Mouse (Mus musculus): Measurements from ENCODE around the gene Platr17. TPM values are rescaled to one million over a fixed set of nuclear protein-coding genes. Genes with fewer than 3 reads are reported as not detected.
"Not testable (repeated sequence)": the region's sequence is repeated elsewhere in the genome, so short reads cannot be mapped to it uniquely, and the experiment has no call there.

Platr17 gene
- total RNA-seq, 1 experiment from 2014 or later = 1.5 TPM

GRCm38 (mm10) chr17:33901653-33902052, 3.3 kb upstream of the Platr17 start:
- ATAC-seq (replicated peaks; ENCODE audit: low read depth, poor library complexity, severe bottlenecking) = no peak

- no peak for ATAC-seq (replicated peaks; ENCODE audit: low read depth, poor library complexity, severe bottlenecking)
These were observed 2.9 kb upstream of the Platr17 start for GRCm38 (mm10) chr17:33902079-33902478.

GRCm38 (mm10) chr17:33902491-33902890, 2.4 kb upstream of the Platr17 start:
- no peak for ATAC-seq (replicated peaks; ENCODE audit: low read depth, poor library complexity, severe bottlenecking)

GRCm38 (mm10) chr17:33903911-33904651, 854 bp upstream of the Platr17 start:
- ATAC-seq (replicated peaks; ENCODE audit: low read depth, poor library complexity, severe bottlenecking) = not testable (repeated sequence)

DNA sequence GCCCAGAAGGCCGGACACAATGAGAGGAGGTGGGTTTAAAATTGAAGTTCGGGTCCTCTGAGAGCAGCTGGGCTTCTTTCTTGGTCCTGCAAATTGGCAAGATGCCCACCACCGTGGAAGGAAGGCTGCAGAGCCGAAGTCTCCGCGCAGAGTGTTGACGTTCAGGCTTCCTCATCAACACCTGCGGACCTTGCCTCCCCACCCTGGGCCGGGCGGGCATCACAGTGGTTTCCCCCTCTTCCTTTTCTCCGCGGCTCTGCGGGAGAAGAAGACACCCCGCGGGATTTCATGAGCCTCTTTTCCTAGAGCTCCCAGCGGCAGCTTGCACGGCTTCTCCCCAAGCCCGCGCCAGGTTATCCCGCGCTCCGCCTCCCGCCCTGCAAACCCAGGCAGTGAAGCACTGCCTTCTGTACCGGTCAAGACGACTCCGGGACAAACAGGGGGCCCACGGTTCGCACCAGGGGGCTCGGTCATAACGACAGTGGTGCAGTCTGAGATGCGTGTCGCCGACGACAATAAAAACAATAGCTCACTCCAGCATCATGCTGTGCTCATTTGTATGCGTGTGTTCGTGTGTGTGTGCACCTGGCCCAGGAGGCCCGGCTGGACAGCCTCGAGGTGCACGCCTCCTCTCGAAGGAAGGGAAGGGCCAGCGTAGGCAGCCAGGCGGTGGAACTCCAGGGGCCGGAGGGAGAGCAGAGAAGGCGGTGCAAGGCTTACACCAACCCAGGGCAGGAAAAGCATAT, 3.6 kb downstream of the Platr17 start:
- peak; percentile 6 for ATAC-seq (replicated peaks; ENCODE audit: low read depth, poor library complexity, severe bottlenecking)

DNA sequence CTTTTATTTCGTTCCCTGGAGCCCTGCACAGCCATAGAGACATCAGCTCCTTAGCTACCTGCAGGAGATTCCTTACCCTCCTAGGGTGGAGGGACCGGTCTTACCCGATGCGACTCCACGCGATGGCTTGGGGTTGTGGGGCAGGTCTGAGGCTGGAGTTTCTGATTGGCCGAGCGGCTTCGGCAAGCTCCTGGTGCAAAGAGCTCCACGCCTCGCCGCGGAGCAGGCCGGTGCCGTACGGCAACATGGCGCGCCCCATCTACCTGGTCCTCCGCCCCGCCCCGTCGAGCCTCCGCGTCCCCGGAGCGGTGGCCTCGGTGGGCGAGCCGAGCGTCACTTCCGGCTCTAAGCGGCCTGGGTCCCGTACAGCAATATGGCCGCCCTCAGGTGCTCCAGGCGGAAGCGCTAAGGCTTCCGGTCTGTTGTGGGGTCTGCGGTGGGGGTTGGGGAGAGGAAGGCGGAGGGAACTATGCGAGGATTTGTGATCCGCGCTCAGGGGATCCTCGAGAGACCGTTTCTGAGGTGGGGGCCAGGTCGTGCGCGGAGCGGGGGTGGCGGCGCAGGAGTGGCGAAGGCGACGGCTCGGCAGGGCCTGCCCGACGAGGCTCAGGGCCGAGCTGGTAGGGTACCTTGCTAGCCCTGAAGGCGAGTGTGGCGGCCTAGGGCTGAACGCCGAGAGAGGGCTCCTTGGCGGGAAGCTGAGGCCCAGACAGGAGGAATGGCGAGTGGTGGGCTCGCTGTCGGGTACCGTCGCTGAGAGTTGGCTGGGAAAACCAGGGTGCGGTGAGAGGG, 4.3 kb downstream of the Platr17 start, which contains the start of gene Daxx:
Gene Daxx, plus strand, starts transcription at position 338 of the 792 bp plus-strand sequence.
- ATAC-seq (replicated peaks; ENCODE audit: low read depth, poor library complexity, severe bottlenecking) = peak; percentile 86

DNA sequence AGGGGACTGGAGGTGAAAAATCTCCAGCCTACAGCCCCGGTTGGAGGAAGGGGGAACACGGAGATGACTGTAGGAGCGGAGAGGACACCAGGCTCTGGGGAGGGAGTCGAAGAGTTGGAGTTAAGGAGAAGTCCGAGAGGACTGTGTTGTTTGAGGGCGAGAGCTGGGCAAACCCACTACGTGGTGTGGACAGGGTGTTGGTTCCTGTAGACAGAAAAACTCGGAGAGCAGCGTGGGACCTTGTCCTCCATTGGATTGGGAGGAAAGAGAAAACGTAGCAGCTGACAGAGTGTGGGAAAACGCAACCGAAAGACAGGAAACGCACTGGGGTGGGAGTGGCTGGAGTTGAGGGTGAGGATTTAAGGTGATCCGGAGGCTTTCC, 4.9 kb downstream of the Platr17 start:
- ATAC-seq (replicated peaks; ENCODE audit: low read depth, poor library complexity, severe bottlenecking) = peak; percentile 22; the same call in 1 of the 2 replicates

DNA sequence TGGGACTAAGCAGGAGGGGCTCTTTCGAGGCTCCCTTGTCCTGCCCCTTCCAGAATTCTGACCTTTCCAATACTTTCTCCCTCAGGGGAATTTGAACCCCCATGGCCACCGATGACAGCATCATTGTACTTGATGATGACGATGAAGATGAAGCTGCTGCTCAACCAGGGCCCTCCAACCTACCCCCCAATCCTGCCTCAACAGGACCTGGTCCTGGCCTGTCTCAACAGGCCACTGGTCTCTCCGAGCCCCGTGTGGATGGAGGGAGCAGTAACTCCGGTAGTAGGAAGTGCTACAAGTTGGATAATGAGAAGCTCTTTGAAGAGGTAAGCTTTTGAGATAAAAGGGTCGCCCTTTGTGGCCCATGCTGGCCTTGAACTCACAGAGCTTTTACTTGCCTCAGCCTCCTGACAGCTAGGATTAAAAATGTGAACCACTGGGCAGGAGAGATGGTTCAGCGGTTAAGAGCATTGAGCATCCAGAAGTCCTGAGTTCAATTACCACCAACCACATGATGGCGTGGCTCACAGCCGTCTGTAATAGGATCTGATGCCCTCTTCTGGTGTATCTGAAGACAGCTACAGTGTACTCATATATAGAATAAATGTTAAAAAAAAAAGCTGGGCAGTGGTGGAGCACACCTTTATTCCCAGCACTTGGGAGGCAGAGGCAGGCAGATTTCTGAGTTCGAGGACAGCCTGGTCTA, 5.6 kb downstream of the Platr17 start:
- no peak for ATAC-seq (replicated peaks; ENCODE audit: low read depth, poor library complexity, severe bottlenecking)

GRCm38 (mm10) chr17:33911052-33911812, 6.3 kb downstream of the Platr17 start:
- no peak for ATAC-seq (replicated peaks; ENCODE audit: low read depth, poor library complexity, severe bottlenecking)

- no peak for ATAC-seq (replicated peaks; ENCODE audit: low read depth, poor library complexity, severe bottlenecking)
These were observed 7.0 kb downstream of the Platr17 start for GRCm38 (mm10) chr17:33911813-33912414.

DNA sequence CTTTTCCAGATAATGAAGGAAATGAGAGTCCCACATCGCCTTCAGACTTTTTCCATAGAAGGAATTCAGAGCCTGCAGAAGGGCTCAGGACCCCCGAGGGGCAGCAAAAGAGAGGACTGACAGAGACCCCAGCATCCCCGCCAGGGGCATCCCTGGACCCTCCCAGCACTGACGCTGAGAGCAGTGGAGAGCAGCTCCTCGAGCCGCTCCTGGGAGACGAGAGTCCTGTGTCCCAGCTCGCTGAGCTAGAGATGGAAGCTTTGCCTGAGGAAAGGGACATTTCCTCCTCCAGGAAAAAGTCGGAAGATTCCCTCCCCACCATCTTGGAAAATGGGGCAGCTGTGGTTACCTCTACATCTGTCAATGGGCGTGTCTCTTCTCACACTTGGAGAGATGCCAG, 8.3 kb downstream of the Platr17 start:
- no peak for ATAC-seq (replicated peaks; ENCODE audit: low read depth, poor library complexity, severe bottlenecking)

GRCm38 (mm10) chr17:33913905-33914304, 9.0 kb downstream of the Platr17 start:
- ATAC-seq (replicated peaks; ENCODE audit: low read depth, poor library complexity, severe bottlenecking) = no peak

DNA sequence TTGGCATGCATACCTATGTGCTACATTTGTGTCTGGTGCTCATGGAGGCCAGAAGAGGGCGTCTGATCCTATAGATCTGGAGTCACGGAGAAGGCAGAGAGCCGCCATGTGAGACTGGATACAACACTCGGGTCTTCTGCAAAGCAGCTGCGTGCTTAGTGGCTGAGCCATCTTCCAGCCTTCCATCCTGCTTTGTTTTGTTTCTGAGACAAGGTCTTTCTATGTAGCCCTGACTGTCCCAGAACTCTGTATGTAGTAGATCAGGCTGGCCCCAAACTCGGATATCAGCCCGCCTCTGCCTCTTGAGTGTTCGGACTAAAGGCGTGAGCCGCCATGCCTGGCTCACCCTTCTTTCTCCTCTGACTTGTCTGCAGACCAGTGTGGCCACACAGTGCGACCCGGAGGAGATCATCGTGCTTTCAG, 10.0 kb downstream of the Platr17 start:
- no peak for ATAC-seq (replicated peaks; ENCODE audit: low read depth, poor library complexity, severe bottlenecking)

DNA sequence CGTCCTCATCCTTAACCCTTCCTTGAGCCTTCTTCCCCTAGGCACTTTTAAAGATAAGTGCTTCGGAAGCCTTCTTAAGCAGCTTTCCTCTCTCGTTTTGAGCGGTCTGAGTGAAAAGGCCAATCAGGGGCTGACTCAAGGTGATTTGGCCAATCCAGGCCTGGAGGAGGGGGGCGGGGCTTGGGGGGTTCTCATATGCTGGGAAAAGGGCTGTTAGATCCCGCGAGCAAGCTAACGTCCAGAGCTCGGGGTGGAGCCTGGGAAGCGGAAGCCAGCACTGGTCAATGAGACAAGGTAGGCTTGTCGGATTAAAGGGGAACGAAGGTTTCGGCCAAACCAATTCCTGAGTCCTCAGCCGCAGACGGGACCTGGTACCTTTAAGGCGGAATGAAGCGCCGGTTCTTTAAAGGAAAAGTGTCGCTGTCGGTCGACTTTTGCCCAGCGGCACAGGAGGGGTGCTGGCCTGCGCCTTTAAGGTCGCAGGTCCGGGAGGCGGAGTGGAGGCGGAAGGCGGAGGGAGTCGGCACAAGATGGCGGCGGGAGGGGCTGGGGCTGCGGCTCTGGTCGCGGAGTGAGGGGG, 10.8 kb downstream of the Platr17 start, which contains the start of the genes Tapbp and Zbtb22:
Gene Tapbp, plus strand, starts transcription at position 229 of the 580 bp plus-strand sequence.
Gene Zbtb22, plus strand, starts transcription at position 234 of the 580 bp plus-strand sequence.
- ATAC-seq (replicated peaks; ENCODE audit: low read depth, poor library complexity, severe bottlenecking) = peak; percentile 70

GRCm38 (mm10) chr17:33916294-33916693, 11.4 kb downstream of the Platr17 start:
- no peak for ATAC-seq (replicated peaks; ENCODE audit: low read depth, poor library complexity, severe bottlenecking)

DNA sequence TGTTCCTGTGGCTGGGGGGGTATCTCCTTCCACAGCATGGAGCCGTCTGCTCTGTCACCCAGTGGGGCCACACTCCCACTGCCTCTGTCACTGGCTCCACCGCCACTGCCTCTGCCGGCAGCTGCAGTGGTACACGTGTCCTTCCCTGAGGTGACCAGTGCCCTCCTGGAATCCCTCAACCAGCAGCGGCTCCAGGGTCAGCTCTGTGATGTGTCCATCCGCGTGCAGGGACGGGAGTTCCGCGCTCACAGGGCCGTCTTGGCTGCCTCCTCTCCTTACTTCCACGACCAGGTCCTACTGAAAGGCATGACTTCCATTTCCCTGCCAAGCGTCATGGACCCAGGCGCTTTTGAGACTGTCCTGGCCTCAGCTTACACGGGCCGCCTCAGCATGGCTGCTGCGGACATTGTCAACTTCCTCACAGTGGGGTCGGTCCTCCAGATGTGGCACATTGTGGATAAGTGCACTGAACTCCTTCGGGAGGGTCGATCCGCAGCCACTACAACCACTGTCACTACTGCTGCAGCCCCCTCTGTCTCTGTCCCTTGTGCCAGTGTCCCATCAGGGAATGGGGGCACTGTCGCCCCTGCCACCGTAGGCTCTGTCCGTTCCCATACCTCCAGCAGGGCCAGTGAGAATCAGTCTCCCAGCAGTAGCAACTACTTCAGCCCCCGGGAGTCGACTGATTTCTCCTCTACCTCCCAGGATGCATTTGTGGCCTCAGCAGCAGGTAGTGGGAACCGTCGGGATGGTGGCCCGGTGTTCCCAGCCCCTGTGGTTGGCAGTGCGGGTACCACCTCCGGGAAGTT, 12.1 kb downstream of the Platr17 start:
- no peak for ATAC-seq (replicated peaks; ENCODE audit: low read depth, poor library complexity, severe bottlenecking)

GRCm38 (mm10) chr17:33917656-33918292, 12.8 kb downstream of the Platr17 start:
- ATAC-seq (replicated peaks; ENCODE audit: low read depth, poor library complexity, severe bottlenecking) = no peak

Data from common myeloid progenitor, adult 5-6 weeks (primary cell).